Mouse (Mus musculus) heart, embryonic 12.5 days (tissue): ENCODE results near the gene Kcnn4. TPM values are rescaled to one million over a fixed set of nuclear protein-coding genes. Genes with fewer than 3 reads are reported as not detected.

Experiments
- ATAC-seq: fragments of 200-750 bp; cut with Nextera tagmentation; 2 replicates; pipeline ENCODE4 v1.8.0; 2017; ENCODE audit warnings: moderate TSS enrichment, moderate library complexity; ENCODE audit not compliant: insufficient number of reproducible peaks, low FRiP score
- H3K27ac ChIP-seq: fragments of 300-500 bp; sonication (generic); 2 replicates; pipeline ENCODE4 v1.5.1; 2016; ENCODE audit warnings: mild to moderate bottlenecking, moderate library complexity; ENCODE audit not compliant: poor library complexity, severe bottlenecking
- H3K27me3 ChIP-seq: fragments of 300-500 bp; sonication (generic); replicated peaks from 2 replicates; pipeline ENCODE4 v1.6.1; 2016; ENCODE audit warnings: mild to moderate bottlenecking, moderate library complexity
- H3K36me3 ChIP-seq: fragments of 300-500 bp; sonication (generic); 2 replicates; pipeline ENCODE4 v1.6.1; 2016; ENCODE audit warnings: mild to moderate bottlenecking, moderate library complexity
- H3K4me1 ChIP-seq: fragments of 300-500 bp; sonication (generic); replicated peaks from 2 replicates; pipeline ENCODE4 v1.6.1; 2016; ENCODE audit warnings: mild to moderate bottlenecking
- H3K4me2 ChIP-seq: fragments of 300-500 bp; sonication (generic); 2 replicates; pipeline ENCODE4 v1.6.1; 2016; ENCODE audit warnings: mild to moderate bottlenecking, moderate library complexity
- H3K4me3 ChIP-seq: fragments of 300-500 bp; sonication (generic); 2 replicates; pipeline ENCODE4 v1.5.1; 2016; ENCODE audit warnings: mild to moderate bottlenecking
- H3K9ac ChIP-seq: fragments of 300-500 bp; sonication (generic); 2 replicates; pipeline ENCODE4 v1.6.1; 2016; ENCODE audit warnings: mild to moderate bottlenecking, moderate library complexity
- H3K9me3 ChIP-seq: fragments of 300-500 bp; sonication (generic); replicated peaks from 2 replicates; pipeline ENCODE4 v1.6.1; 2016; ENCODE audit warnings: mild to moderate bottlenecking, moderate library complexity
- WGBS: fragments of 180-500 bp; shearing (Covaris S2); methylation state at CpG from one replicate; pipeline ENCODE4 v1.1.7; 2016; 5-methylcytosine and 5-hydroxymethylcytosine counted together
- polyA plus RNA-seq: library from polyadenylated mRNA; unstranded; fragments of >200 nt; fragmentation: Nextera tagmentation; extraction: Ambion mirVana; gene quantifications from 2 replicates; pipeline ENCODE4 v1.2.1, GENCODE M21; 2016

The Kcnn4 gene
- polyA plus RNA-seq, 1 experiment from 2014 or later: 7.8 TPM

- Histone ChIP-seq H3K27ac (no peak overlapping the region), H3K4me2 (no peak overlapping the region), H3K27me3 (peaks cover 25% of the 10 kb centered on the region), H3K4me1 (peaks cover 14% of the 10 kb centered on the region), H3K36me3 (no peaks in the 10 kb centered on the region), H3K9ac (no peak overlapping the region), H3K9me3 (no peaks in the 10 kb centered on the region), H3K4me3 (no peak overlapping the region)
- 55% methylated on average over 4 of the region's 4 CpGs for WGBS
- no peak for ATAC-seq
These were observed 1.8 kb upstream of the Kcnn4 start for GRCm38 (mm10) chr7:24368226-24368625.

GRCm38 (mm10) chr7:24368946-24369345 lies 1.1 kb upstream of the Kcnn4 start:
- H3K4me3 ChIP-seq: no peak overlapping the region
- no peaks in the 10 kb centered on the region for H3K9me3 ChIP-seq
- no peaks in the 10 kb centered on the region for H3K36me3 ChIP-seq
- H3K9ac ChIP-seq: no peak overlapping the region
- H3K27ac ChIP-seq: no peak overlapping the region
- H3K4me1 ChIP-seq: peaks cover 19% of the 10 kb centered on the region
- H3K4me2 ChIP-seq: no peak overlapping the region
- WGBS: 86% methylated on average over 7 of the region's 7 CpGs
- H3K27me3 ChIP-seq: peaks cover 29% of the 10 kb centered on the region
- ATAC-seq: no peak

DNA sequence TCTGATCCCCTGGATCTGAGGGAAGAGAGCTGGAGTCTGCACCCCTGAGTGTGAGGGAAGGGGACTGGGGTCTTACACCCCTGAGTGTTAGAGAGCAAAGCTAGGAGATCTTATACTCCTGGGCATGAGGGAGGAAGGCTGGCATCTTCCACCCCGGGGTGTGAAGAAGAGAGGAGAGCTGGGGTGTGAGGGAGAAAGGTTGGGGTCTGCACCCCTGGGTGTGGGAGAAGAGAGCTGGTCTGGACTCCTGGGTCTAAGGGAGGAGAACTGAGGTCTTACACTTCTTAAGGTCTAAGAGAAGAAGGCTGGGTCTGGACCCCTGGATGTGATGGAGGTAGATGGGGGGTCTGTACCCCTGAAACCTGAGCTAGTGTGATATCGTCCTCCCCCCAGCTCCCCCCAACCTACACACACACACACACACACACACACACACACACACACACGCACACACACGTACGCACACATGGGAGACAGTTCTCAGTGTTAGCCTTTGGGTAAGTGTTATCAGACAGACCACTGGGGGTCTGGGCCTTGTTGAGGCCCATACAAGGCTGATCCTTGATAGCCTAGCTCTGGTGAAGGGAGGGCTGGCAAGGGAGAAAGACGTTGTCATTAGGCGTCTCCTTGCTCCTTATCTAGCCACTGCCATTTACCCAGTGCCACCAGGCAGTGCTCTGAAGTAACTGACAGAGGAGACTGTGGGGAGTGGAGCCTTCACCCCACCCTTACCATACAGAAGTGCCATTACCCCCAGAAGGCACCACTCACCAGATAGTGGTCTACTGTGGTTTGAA lies 1.1 kb downstream of the Kcnn4 start:
- Histone ChIP-seq H3K27me3 (peaks cover 29% of the 10 kb centered on the region), H3K36me3 (no peaks in the 10 kb centered on the region), H3K9ac (peak overlapping the region; percentile 55), H3K4me2 (peak overlapping the region; percentile 50), H3K9me3 (no peaks in the 10 kb centered on the region), H3K4me1 (peaks cover 19% of the 10 kb centered on the region), H3K27ac (peak overlapping the region; percentile 75), H3K4me3 (peak overlapping the region; percentile 30)
- ATAC-seq: peak; percentile 81
- 51% methylated on average over 7 of the region's 7 CpGs for WGBS

DNA sequence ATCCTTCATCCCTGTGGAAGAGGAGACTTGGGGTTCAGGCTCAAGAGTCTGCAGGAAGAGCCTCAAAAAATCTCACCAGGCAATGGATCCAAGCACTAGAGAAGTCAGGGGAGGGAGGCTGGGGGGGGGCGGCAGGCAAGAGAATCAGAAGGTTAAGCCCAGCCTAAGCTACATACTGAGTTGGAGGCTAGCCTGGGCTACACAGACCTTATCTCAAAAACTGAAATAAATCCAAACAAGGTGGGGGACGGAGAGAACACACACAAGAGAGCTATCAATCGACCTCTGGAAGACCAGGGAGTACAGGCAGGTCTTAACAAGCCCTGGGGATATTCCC lies 1.7 kb downstream of the Kcnn4 start:
- Histone ChIP-seq H3K9me3 (no peaks in the 10 kb centered on the region), H3K4me3 (peak overlapping the region; percentile 17), H3K9ac (peak overlapping the region; percentile 26; the same call in 1 of the 2 replicates), H3K27me3 (peaks cover 29% of the 10 kb centered on the region), H3K36me3 (no peaks in the 10 kb centered on the region), H3K4me2 (peak overlapping the region; percentile 50), H3K27ac (peak overlapping the region; percentile 75), H3K4me1 (peaks cover 22% of the 10 kb centered on the region)
- no peak for ATAC-seq
- WGBS: 51% methylated on average over 3 of the region's 3 CpGs

DNA sequence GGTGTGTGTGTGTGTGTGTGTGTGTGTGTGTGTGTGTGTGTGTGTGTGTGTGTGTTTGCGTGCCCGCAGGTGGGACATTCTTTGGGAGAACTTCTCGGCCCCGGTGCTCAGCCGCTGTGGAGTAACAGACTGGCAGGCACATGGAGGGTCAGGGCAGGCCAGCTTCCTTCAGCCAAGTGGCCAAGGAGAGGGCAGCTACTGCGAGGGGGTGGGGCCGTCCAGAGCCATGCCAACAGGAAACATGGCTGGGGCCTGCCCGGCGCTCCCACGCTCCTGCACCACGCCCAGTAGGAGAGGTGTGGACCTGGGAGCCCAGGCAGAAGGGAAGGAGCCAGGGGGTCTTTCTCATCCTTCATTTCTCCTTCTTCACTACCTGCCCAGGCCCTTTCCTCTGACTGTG lies 2.2 kb downstream of the Kcnn4 start:
- 56% methylated on average over 4 of the region's 11 CpGs for WGBS
- Histone ChIP-seq H3K27me3 (peaks cover 29% of the 10 kb centered on the region), H3K9ac (peak overlapping the region; percentile 34; the same call in 1 of the 2 replicates), H3K9me3 (no peaks in the 10 kb centered on the region), H3K4me1 (peaks cover 27% of the 10 kb centered on the region), H3K36me3 (no peaks in the 10 kb centered on the region), H3K27ac (peak overlapping the region; percentile 75), H3K4me3 (peak overlapping the region; percentile 17), H3K4me2 (peak overlapping the region; percentile 50)
- ATAC-seq: peak; percentile 62

DNA sequence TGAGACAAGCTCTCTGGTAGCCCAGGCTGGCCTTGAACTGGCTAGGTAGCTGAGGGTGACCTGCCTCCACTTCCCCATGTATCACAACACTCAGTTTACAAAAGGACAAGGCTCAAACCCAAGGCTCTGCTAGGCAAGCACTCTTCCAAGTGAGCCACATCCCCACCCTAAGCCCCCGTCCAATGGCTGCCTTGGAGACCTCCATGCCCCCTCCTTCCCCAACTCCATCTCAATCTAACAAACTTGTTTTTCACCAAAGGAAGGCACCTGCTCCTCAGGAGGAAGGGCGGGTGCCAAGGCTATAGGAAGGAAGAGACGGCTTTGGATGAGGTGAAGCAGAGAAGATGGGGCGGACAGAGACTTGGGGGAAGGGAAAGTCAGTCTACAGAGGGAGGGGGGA lies 2.7 kb downstream of the Kcnn4 start:
- 62% methylated on average over 4 of the region's 4 CpGs for WGBS
- Histone ChIP-seq H3K4me3 (peak overlapping the region; percentile 17; the same call in 1 of the 2 replicates), H3K27me3 (peaks cover 29% of the 10 kb centered on the region), H3K4me2 (peak overlapping the region; percentile 50), H3K27ac (peak overlapping the region; percentile 75), H3K4me1 (peaks cover 31% of the 10 kb centered on the region), H3K36me3 (no peaks in the 10 kb centered on the region), H3K9ac (peak overlapping the region; percentile 34), H3K9me3 (no peaks in the 10 kb centered on the region)
- ATAC-seq: no peak

DNA sequence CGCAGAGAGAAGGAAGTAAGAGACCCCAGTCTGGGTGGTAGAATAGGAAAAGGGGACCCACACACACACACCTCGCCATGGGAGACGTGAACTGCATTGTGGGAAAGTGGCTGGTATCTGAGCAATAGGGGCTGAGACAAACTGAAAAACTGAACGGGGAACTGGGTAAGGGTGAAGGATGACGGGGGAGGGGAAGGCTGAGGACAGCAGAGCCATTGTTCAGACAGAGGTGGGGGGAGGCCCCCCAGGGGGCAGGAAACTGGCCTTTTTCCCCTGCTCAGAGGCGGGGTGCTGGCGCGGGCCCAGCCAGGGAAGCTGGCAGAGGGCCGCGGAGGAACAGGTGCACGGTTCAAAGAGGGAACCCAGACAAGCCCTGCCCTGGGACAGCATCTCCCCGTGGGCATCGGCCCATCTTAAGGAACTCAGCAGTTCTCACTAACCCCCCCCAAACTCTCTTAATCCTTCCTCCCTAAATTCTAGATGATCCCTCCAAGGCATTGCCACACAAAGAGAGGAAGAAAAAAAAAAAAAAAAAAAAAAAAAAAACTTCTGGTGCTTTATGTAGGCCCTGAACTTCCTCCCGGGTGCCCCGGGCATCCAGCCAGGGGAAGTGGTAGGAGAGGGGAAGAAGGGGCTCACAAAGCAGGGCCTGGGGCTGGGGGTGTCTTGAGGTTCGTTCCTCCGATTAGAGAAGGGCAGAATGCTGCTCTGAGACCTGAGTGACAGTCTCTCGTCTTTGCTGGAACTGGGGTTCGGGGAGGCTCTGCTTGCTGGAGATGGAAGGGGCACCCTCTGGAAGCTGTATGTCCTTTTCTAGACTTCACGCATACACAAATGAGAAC lies 3.7 kb downstream of the Kcnn4 start:
- no peak for ATAC-seq
- no peaks in the 10 kb centered on the region for H3K9me3 ChIP-seq
- H3K4me2 ChIP-seq: peak overlapping the region; percentile 50
- H3K9ac ChIP-seq: no peak overlapping the region
- H3K4me3 ChIP-seq: peak overlapping the region; percentile 22; the same call in 1 of the 2 replicates
- 43% methylated on average over 17 of the region's 20 CpGs for WGBS
- no peaks in the 10 kb centered on the region for H3K36me3 ChIP-seq
- H3K27ac ChIP-seq: peak overlapping the region; percentile 75
- H3K4me1 ChIP-seq: peaks cover 31% of the 10 kb centered on the region
- peaks cover 33% of the 10 kb centered on the region for H3K27me3 ChIP-seq

DNA sequence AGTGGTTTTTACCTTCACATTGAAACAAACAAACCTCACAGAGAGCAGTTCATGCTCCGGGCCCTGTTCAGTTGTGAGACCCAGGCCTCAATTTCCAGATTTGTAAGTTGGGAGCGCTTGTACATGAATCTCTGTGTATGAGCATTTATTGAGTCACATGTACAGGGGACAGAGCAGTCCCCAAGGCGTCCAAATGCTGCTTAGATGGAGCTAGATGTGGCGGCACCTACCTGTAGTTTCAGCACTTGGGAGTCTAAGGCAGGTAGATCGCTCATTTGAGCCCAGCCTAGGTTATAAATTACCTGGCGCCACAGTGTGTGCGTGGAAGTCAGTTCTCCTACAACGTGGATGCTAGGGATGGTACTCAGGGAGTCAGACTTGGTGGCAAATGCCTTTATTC lies 6.4 kb downstream of the Kcnn4 start:
- H3K4me2 ChIP-seq: peak overlapping the region; percentile 75
- H3K9ac ChIP-seq: no peak overlapping the region
- no peaks in the 10 kb centered on the region for H3K9me3 ChIP-seq
- H3K4me3 ChIP-seq: no peak overlapping the region
- ATAC-seq: no peak
- H3K36me3 ChIP-seq: no peaks in the 10 kb centered on the region
- H3K4me1 ChIP-seq: peaks cover 29% of the 10 kb centered on the region
- peaks cover 17% of the 10 kb centered on the region for H3K27me3 ChIP-seq
- 85% methylated on average over 8 of the region's 8 CpGs for WGBS
- H3K27ac ChIP-seq: peak overlapping the region; percentile 40

DNA sequence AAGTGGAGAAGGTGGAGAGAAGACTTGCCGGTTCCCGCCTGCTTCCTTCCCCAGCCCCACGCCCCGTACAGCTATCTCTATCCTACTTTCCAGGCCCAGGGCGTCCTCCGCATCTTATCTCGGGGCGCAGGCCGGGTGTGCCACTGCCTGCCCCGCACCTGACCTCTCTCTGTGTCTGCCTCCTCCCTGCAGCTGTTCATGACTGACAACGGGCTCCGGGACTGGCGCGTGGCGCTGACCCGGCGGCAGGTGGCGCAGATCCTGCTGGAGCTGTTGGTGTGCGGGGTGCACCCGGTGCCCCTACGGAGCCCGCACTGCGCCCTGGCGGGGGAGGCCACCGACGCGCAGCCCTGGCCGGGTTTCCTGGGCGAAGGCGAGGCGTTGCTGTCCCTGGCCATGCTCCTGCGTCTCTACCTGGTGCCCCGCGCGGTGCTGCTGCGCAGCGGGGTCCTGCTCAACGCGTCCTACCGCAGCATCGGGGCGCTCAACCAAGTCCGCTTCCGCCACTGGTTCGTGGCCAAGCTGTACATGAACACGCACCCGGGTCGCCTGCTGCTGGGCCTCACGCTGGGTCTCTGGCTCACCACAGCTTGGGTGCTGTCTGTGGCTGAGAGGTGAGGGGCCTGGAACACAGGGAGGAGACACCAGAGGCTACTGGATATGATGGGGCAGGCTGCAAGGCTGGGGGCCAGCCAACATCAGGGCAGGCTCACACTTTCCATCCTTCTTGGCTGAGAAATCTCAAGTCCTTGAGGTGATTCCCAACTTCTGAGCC lies 7.2 kb downstream of the Kcnn4 start:
- 4% methylated on average over 49 of the region's 49 CpGs for WGBS
- H3K27me3 ChIP-seq: peaks cover 21% of the 10 kb centered on the region
- peak overlapping the region; percentile 56; the same call in 1 of the 2 replicates for H3K27ac ChIP-seq

DNA sequence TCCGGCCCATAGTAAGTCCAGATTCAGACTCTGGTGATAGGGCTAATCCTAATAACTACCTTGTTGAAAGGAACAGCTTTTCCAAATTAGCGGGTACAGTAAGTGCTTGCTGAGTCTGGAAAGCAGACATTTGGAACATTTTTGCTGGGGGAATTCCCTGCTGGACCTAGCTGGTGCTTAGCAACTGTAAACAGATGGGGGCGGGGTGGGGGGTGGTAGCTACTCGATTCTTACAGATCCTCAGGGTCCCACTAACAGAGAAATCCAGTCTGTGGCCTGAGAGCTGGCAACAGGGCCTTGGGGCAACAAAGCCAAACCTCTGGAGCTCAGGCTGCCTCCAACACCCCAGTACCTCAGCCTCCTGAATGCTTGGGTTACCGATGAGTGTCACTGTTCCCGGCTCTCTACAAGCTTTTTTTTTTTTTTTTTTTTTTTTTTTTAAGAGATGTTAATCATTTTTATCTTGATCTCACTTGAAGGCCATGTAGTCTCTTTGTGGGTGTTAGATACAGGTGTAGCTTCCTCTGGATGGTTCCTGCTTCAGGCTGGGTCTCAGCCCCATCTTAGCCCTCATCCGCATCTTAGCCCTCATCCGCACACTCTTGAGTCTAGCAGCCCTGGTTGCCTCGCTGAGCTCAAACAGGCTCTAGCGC lies 8.1 kb downstream of the Kcnn4 start:
- H3K9me3 ChIP-seq: no peaks in the 10 kb centered on the region
- no peak overlapping the region for H3K9ac ChIP-seq
- H3K4me3 ChIP-seq: 0 out of 2 replicates have a peak overlapping the region, but pooled peaks have one; percentile 5
- H3K36me3 ChIP-seq: no peaks in the 10 kb centered on the region
- 72% methylated on average over 10 of the region's 10 CpGs for WGBS
- H3K4me1 ChIP-seq: peaks cover 20% of the 10 kb centered on the region
- H3K27ac ChIP-seq: no peak overlapping the region
- H3K4me2 ChIP-seq: no peak overlapping the region
- peaks cover 16% of the 10 kb centered on the region; the same call in 1 of the 2 replicates for H3K27me3 ChIP-seq
- no peak for ATAC-seq

More for the DNA sequence above, 7.2 kb downstream of the Kcnn4 start:
- H3K36me3 ChIP-seq: no peaks in the 10 kb centered on the region
- H3K4me3 ChIP-seq: peak overlapping the region; percentile 44
- peak overlapping the region; percentile 66 for H3K9ac ChIP-seq
- peak; percentile 93 for ATAC-seq
- peak overlapping the region; percentile 75 for H3K4me2 ChIP-seq
- H3K4me1 ChIP-seq: peaks cover 29% of the 10 kb centered on the region
- H3K9me3 ChIP-seq: no peaks in the 10 kb centered on the region
